Mouse (Mus musculus) heart, embryonic 11.5 days (tissue): ENCODE results near the gene Zfp740. TPM values are rescaled to one million over a fixed set of nuclear protein-coding genes. Genes with fewer than 3 reads are reported as not detected.
A peak's percentile ranks its signal among the peaks of the same experiment; 100 is the strongest.

Experiments used
- ATAC-seq: fragments of 200-750 bp; cut with Nextera tagmentation; replicated peaks from 2 replicates; pipeline ENCODE4 v1.8.0; 2017; ENCODE audit warnings: moderate library complexity; ENCODE audit not compliant: insufficient number of reproducible peaks, low FRiP score, low TSS enrichment
- H3K27ac ChIP-seq: fragments of 300-500 bp; sonication (generic); 2 replicates; pipeline ENCODE4 v1.5.1; 2014; ENCODE audit warnings: mild to moderate bottlenecking, low read depth, low read length
- H3K27me3 ChIP-seq: fragments of 300-500 bp; sonication (generic); 2 replicates; pipeline ENCODE4 v1.6.1; 2014; ENCODE audit warnings: mild to moderate bottlenecking, low read length, mixed read lengths; ENCODE audit not compliant: control insufficient read depth, insufficient read depth
- H3K36me3 ChIP-seq: fragments of 300-500 bp; sonication (generic); 2 replicates; pipeline ENCODE4 v1.6.1; 2014; ENCODE audit warnings: mild to moderate bottlenecking, low read length, moderate library complexity, mixed read lengths; ENCODE audit not compliant: control insufficient read depth, insufficient read depth
- H3K4me1 ChIP-seq: fragments of 300-500 bp; sonication (generic); 2 replicates; pipeline ENCODE4 v1.6.1; 2014; ENCODE audit warnings: low read length; ENCODE audit not compliant: control insufficient read depth, insufficient read depth
- H3K4me2 ChIP-seq: fragments of 300-500 bp; sonication (generic); 2 replicates; pipeline ENCODE4 v1.6.1; 2014; ENCODE audit warnings: mild to moderate bottlenecking, moderate library complexity
- H3K4me3 ChIP-seq: fragments of 300-500 bp; sonication (generic); 2 replicates; pipeline ENCODE4 v1.5.1; 2014; ENCODE audit warnings: low read depth, low read length
- H3K9ac ChIP-seq: fragments of 300-500 bp; sonication (generic); 2 replicates; pipeline ENCODE4 v1.6.1; 2014; ENCODE audit warnings: mild to moderate bottlenecking, low read depth, low read length, moderate library complexity
- H3K9me3 ChIP-seq: fragments of 300-500 bp; sonication (generic); replicated peaks from 2 replicates; pipeline ENCODE4 v1.6.1; 2016; ENCODE audit warnings: low read length; ENCODE audit not compliant: control insufficient read depth
- WGBS: fragments of 180-500 bp; shearing (Covaris S2); extraction: QIAGEN DNeasy Blood & Tissue Kit; methylation state at CpG from one replicate; pipeline ENCODE4 v1.1.7; 2014; ENCODE audit not compliant: insufficient replicate concordance; 5-methylcytosine and 5-hydroxymethylcytosine counted together
- polyA plus RNA-seq: library from polyadenylated mRNA; unstranded; fragments of >200 nt; fragmentation: Nextera tagmentation; extraction: Ambion mirVana; gene quantifications from 2 replicates; pipeline ENCODE4 v1.2.1, GENCODE M21; 2014

Gene Zfp740
- polyA plus RNA-seq, 1 experiment from 2014 or later, result 25.8 TPM

- Histone ChIP-seq H3K9me3 (no peaks in the 10 kb centered on the region), H3K4me2 (peak overlapping the region; percentile 96), H3K27me3 (peaks cover 52% of the 10 kb centered on the region), H3K4me3 (peak overlapping the region; percentile 62), H3K9ac (peak overlapping the region; percentile 64), H3K36me3 (no peaks in the 10 kb centered on the region), H3K27ac (peak overlapping the region; percentile 32; the same call in 1 of the 2 replicates), H3K4me1 (peaks cover 11% of the 10 kb centered on the region)
- no peak for ATAC-seq
- 7% methylated on average over 22 of the region's 22 CpGs for WGBS
Measured at GRCm38 (mm10) chr15:102256431-102257201, 53.6 kb downstream of the Zfp740 start.

DNA sequence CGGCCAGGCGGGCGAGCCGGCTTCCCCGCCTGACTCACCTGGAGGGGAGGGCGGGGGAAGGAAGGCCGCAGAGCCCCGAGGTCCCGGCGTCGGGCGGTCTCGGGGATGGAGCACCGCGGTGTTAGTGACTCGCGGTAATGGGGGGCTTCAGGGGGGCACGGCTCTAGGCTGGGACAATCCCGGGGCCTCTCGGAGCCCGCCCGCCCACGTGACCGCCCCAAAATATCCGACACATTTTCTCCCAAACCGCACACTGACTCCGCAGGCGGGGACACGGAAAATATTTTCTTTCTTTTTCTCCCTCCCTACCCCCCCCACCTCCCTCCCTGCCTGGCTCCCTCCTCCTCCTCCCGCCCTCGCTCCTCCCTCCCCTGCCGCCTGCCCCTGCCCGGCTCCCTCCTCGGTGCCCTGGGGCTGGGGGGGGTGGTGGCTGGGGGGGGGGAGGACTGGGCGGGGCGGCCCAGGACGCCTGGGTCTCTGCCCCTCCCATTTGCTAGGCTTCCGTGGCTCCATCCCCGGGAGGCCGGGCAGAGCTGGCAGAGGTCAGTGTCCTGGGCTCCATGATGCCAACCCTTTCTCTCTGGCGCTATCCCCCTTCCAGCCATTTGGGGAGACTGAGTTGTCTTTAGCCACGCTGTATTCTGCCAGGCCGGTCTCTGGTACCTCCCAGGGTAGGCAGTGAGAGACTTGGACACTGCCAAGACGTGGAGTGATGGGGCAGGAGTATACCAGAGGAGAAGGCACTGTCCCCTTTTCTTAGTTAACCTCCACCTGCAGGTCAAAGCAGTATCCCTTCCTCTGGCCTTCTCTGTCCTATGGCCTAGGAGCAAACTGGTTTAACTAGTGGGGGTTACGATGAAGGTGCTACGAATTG is 54.4 kb downstream of the Zfp740 start, which contains the start of gene Rarg:
Rarg (minus strand) TSS at position 316 of the 874 bp plus-strand sequence.
- H3K4me2 ChIP-seq, result peak within 1 kb of the TSS; percentile 96
- peak within 1 kb of the TSS; percentile 64 for H3K9ac ChIP-seq
- peaks cover 11% of the 10 kb centered on the region for H3K4me1 ChIP-seq
- no peaks in the 10 kb centered on the region for H3K36me3 ChIP-seq
- ATAC-seq, result 0 out of 2 replicates have a peak, but pooled peaks have one; percentile 15
- no peaks in the 10 kb centered on the region for H3K9me3 ChIP-seq
- peaks cover 57% of the 10 kb centered on the region for H3K27me3 ChIP-seq
- 1% methylated on average over 38 of the region's 46 CpGs for WGBS
- peak within 1 kb of the TSS; percentile 32 for H3K27ac ChIP-seq
- peak within 1 kb of the TSS; percentile 62 for H3K4me3 ChIP-seq

DNA sequence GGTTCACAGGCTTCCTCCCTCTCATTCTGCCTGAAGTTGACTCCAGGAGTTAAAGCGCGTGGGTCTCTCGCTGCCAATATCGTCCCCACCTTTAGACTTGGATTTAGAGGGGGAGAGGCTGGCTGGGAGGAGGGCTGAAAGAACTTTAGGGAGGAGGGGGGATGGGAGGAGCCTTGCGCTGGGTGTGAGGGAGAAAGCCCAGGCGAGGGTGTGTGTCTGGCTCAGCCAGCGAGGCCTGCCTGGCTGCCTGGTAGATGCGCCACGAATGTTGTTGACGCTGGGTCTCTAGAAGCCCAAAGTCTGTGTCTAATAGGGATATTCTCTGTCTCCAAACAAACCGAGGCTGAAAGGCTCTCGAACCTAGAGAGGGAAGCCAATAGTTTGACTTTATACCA is 55.0 kb downstream of the Zfp740 start:
- no peaks in the 10 kb centered on the region for H3K36me3 ChIP-seq
- H3K4me2 ChIP-seq, result peak overlapping the region; percentile 96
- no peak overlapping the region; the same call in 1 of the 2 replicates for H3K27ac ChIP-seq
- no peak overlapping the region; the same call in 1 of the 2 replicates for H3K4me3 ChIP-seq
- no peak for ATAC-seq
- H3K9me3 ChIP-seq, result no peaks in the 10 kb centered on the region
- peaks cover 59% of the 10 kb centered on the region for H3K27me3 ChIP-seq
- no peak overlapping the region for H3K9ac ChIP-seq
- 3% methylated on average over 12 of the region's 12 CpGs for WGBS
- peaks cover 11% of the 10 kb centered on the region for H3K4me1 ChIP-seq

GRCm38 (mm10) chr15:102258581-102259253 is 55.7 kb downstream of the Zfp740 start:
- no peak overlapping the region; the same call in 1 of the 2 replicates for H3K27ac ChIP-seq
- H3K9ac ChIP-seq, result no peak overlapping the region
- H3K27me3 ChIP-seq, result peaks cover 59% of the 10 kb centered on the region
- no peak for ATAC-seq
- H3K4me3 ChIP-seq, result no peak overlapping the region
- H3K36me3 ChIP-seq, result no peaks in the 10 kb centered on the region
- 10% methylated on average over 11 of the region's 11 CpGs for WGBS
- peaks cover 11% of the 10 kb centered on the region for H3K4me1 ChIP-seq
- H3K9me3 ChIP-seq, result no peaks in the 10 kb centered on the region
- H3K4me2 ChIP-seq, result peak overlapping the region; percentile 96

- Histone ChIP-seq H3K9me3 (no peaks in the 10 kb centered on the region), H3K4me2 (no peak overlapping the region), H3K27me3 (peaks cover 32% of the 10 kb centered on the region), H3K27ac (no peak overlapping the region), H3K9ac (no peak overlapping the region), H3K4me1 (peaks cover 7% of the 10 kb centered on the region), H3K36me3 (no peaks in the 10 kb centered on the region), H3K4me3 (no peak overlapping the region)
- WGBS, result 39% methylated on average over 7 of the region's 7 CpGs
- ATAC-seq, result no peak
Measured at GRCm38 (mm10) chr15:102262582-102262981, 59.5 kb downstream of the Zfp740 start.

DNA sequence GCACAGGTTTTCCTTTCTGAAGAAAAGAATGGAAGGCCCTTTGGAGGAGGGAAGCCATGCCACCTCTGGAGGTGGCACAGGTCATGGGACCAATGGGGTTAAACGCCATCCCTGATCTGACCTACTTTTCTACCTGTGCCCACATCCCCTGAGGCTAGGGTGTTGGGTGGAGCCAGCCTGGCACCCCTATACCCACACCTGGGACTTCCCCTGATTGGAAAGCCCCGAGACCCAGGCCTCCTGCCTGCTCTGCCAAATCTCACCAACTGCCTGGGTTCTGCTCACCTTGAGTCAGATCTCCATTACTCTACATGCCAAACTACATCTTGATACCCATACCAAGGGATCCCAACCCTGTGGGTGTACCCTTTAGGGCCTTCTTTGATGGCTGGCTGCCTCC is 60.0 kb downstream of the Zfp740 start:
- WGBS, result 70% methylated on average over 2 of the region's 2 CpGs
- Histone ChIP-seq H3K4me2 (no peak overlapping the region), H3K27ac (no peak overlapping the region), H3K4me1 (peaks cover 7% of the 10 kb centered on the region), H3K4me3 (no peak overlapping the region), H3K36me3 (no peaks in the 10 kb centered on the region), H3K27me3 (peaks cover 30% of the 10 kb centered on the region), H3K9me3 (no peaks in the 10 kb centered on the region), H3K9ac (no peak overlapping the region)
- ATAC-seq, result no peak

Other genes with a start within 250 kb of the Zfp740 start
- gene Krt78, start 249.0 kb upstream of the Zfp740 start, polyA plus RNA-seq, result not detected in 2 replicates
- gene Krt8, start 198.8 kb upstream of the Zfp740 start, polyA plus RNA-seq, result 30.4 and 36.8 TPM in 2 replicates
- gene Krt18, start 175.1 kb upstream of the Zfp740 start, polyA plus RNA-seq, result 39.3 and 41.9 TPM in 2 replicates
- 71.6 and 83.5 TPM in 2 replicates for gene Eif4b, start 129.5 kb upstream of the Zfp740 start, polyA plus RNA-seq
- 25.0 and 25.4 TPM in 2 replicates for gene Tns2, start 102.8 kb upstream of the Zfp740 start, polyA plus RNA-seq
- gene Spryd3, start 67.0 kb upstream of the Zfp740 start, polyA plus RNA-seq, result 11.1 and 14.6 TPM in 2 replicates
- gene Igfbp6, start 58.9 kb upstream of the Zfp740 start, polyA plus RNA-seq, result 0.70 and 1.1 TPM in 2 replicates
- gene Soat2, start 52.7 kb upstream of the Zfp740 start, polyA plus RNA-seq, result 0.76 and 2.3 TPM in 2 replicates
- 31.3 and 33.4 TPM in 2 replicates for gene Csad, start 1.5 kb downstream of the Zfp740 start, polyA plus RNA-seq
- 0.94 and 1.2 TPM in 2 replicates for gene Itgb7, start 28.7 kb downstream of the Zfp740 start, polyA plus RNA-seq
- 11.2 and 13.4 TPM in 2 replicates for gene Rarg, start 54.3 kb downstream of the Zfp740 start, polyA plus RNA-seq
- 0.07 TPM in 1 of 2 replicates, not detected in the other for gene Gm9918, start 67.3 kb downstream of the Zfp740 start, polyA plus RNA-seq
- 44.4 and 45.3 TPM in 2 replicates for gene Mfsd5, start 76.2 kb downstream of the Zfp740 start, polyA plus RNA-seq
- gene Espl1, start 93.0 kb downstream of the Zfp740 start, polyA plus RNA-seq, result 20.0 and 23.8 TPM in 2 replicates
- 307 and 350 TPM in 2 replicates for gene Pfdn5, start 122.9 kb downstream of the Zfp740 start, polyA plus RNA-seq
- 72.7 and 77.8 TPM in 2 replicates for gene Myg1, start 128.5 kb downstream of the Zfp740 start, polyA plus RNA-seq
- gene Aaas, start 147.5 kb downstream of the Zfp740 start, polyA plus RNA-seq, result 62.9 and 64.9 TPM in 2 replicates
- gene Sp7, start 163.9 kb downstream of the Zfp740 start, polyA plus RNA-seq, result 0.20 and 0.52 TPM in 2 replicates
- 7.5 and 8.1 TPM in 2 replicates for gene Sp1, start 202.9 kb downstream of the Zfp740 start, polyA plus RNA-seq
- gene Amhr2, start 242.1 kb downstream of the Zfp740 start, polyA plus RNA-seq, result 0.93 and 1.2 TPM in 2 replicates